In genomic region chr11:118452955-118453354, GRCm38 (mm10) we compare ENCODE assay signal across 20 mouse cellular contexts. TPM values are rescaled to one million over a fixed set of nuclear protein-coding genes. Genes with fewer than 3 reads are reported as not detected.
"Had no signal": no experiment of that assay in that cellular context is flagged by ENCODE, and none has a peak within 500 bp of the region (broad histone marks: within the 10 kb centered on the region; RNA-seq: fewer than 3 reads in every experiment).

No protein-coding gene starts in this region.

- H3K4me2 ChIP-seq: lung, embryonic 15.5 days; midbrain, embryonic 11.5 days; midbrain, embryonic 13.5 days; midbrain, embryonic 15.5 days; neural tube, embryonic 12.5 days; stomach, embryonic 15.5 days had no signal

- ATAC-seq: lung, postnatal 0 days; midbrain, embryonic 13.5 days; midbrain, embryonic 15.5 days had no signal

- H3K27me3 ChIP-seq: lung, embryonic 15.5 days; midbrain, embryonic 15.5 days; neural tube, embryonic 12.5 days; stomach, embryonic 15.5 days had no signal

- H3K4me1 ChIP-seq: lung, embryonic 15.5 days; midbrain, embryonic 15.5 days; neural tube, embryonic 12.5 days; stomach, embryonic 15.5 days had no signal

- DNase-seq: lung, adult 2 months; lung, postnatal 14 days; lung, postnatal 36 days; right cerebral cortex, postnatal 14 days; thymus, adult 2 months; thymus, postnatal 25 days; thymus, postnatal 4 days had no signal

- H3K9me3 ChIP-seq: lung, embryonic 15.5 days; midbrain, embryonic 13.5 days; midbrain, embryonic 15.5 days; neural tube, embryonic 12.5 days; stomach, embryonic 15.5 days had no signal

- H3K27ac ChIP-seq: lung, embryonic 15.5 days; macrophage; midbrain, embryonic 13.5 days; midbrain, embryonic 15.5 days; neural tube, embryonic 12.5 days; stomach, embryonic 15.5 days; stomach, postnatal 0 days had no signal

- H3K4me3 ChIP-seq: lung, embryonic 15.5 days; megakaryocyte, embryonic 14.5 days; midbrain, embryonic 13.5 days; midbrain, embryonic 15.5 days; neural tube, embryonic 12.5 days; stomach, embryonic 15.5 days had no signal

- H3K9ac ChIP-seq: lung, embryonic 15.5 days; midbrain, embryonic 13.5 days; midbrain, embryonic 15.5 days; neural tube, embryonic 12.5 days; stomach, embryonic 15.5 days had no signal

- H3K36me3 ChIP-seq: lung, embryonic 15.5 days; midbrain, embryonic 13.5 days; midbrain, embryonic 15.5 days; neural tube, embryonic 12.5 days; stomach, embryonic 15.5 days had no signal

RNA-seq across cellular contexts. Expression of gene C1qtnf1, which starts 25.0 kb away (rescaled TPM):
- total RNA-seq: megakaryocyte progenitor cell, adult 5-6 weeks; monocyte, adult 5-6 weeks; neutrophil, adult 5-6 weeks had no signal
